Mouse (Mus musculus) intestine, postnatal 0 days (tissue): ENCODE measurements at regions not wholly inside any gene's neighbourhood (a gene's known extent, or its start where the extent isn't known, plus 50 kb on each side); places are given as distances from the start of the nearest gene placed in this dataset.

ENCODE experiments used
- ATAC-seq: fragments of 200-750 bp; cut with Nextera tagmentation; 2 replicates; pipeline ENCODE4 v1.8.0; 2017; ENCODE audit warnings: mild to moderate bottlenecking, moderate TSS enrichment, moderate library complexity
- H3K27ac ChIP-seq: fragments of 300-500 bp; sonication (generic); 2 replicates; pipeline ENCODE4 v1.5.1; 2014; ENCODE audit warnings: mild to moderate bottlenecking, low read depth, low read length, moderate library complexity
- H3K27me3 ChIP-seq: fragments of 300-500 bp; sonication (generic); replicated peaks from 2 replicates; pipeline ENCODE4 v1.6.1; 2014; ENCODE audit warnings: low read length, mixed read lengths; ENCODE audit not compliant: control insufficient read depth, insufficient read depth
- H3K36me3 ChIP-seq: fragments of 300-500 bp; sonication (generic); 2 replicates; pipeline ENCODE4 v1.6.1; 2014; ENCODE audit warnings: mild to moderate bottlenecking, moderate library complexity; ENCODE audit not compliant: control insufficient read depth, insufficient read depth
- H3K4me1 ChIP-seq: fragments of 300-500 bp; sonication (generic); replicated peaks from 2 replicates; pipeline ENCODE4 v1.6.1; 2014; ENCODE audit warnings: antibody characterized with exemption, low read length, mixed read lengths; ENCODE audit not compliant: control insufficient read depth, insufficient read depth
- H3K4me2 ChIP-seq: fragments of 300-500 bp; sonication (generic); replicated peaks from 2 replicates; pipeline ENCODE4 v1.6.1; 2014; ENCODE audit warnings: low read depth, mild to moderate bottlenecking, moderate library complexity
- H3K4me3 ChIP-seq: fragments of 300-500 bp; sonication (generic); 2 replicates; pipeline ENCODE4 v1.5.1; 2014; ENCODE audit warnings: low read depth, low read length
- H3K9ac ChIP-seq: fragments of 300-500 bp; sonication (generic); 2 replicates; pipeline ENCODE4 v1.6.1; 2014; ENCODE audit warnings: mild to moderate bottlenecking, low read depth, low read length
- H3K9me3 ChIP-seq: fragments of 300-500 bp; sonication (generic); 2 replicates; pipeline ENCODE4 v1.6.1; 2016; ENCODE audit warnings: mixed run types; ENCODE audit not compliant: control insufficient read depth
- CTCF ChIP-seq: sonication (generic); IDR thresholded peaks from 2 replicates; pipeline ENCODE4 v1.5.1; 2016; ENCODE audit warnings: low read depth, mild to moderate bottlenecking, control low read depth, antibody characterized with exemption, moderate library complexity
- WGBS: fragments of 180-500 bp; shearing (Covaris S2); extraction: QIAGEN DNeasy Blood & Tissue Kit; methylation state at CpG from one replicate; pipeline ENCODE4 v1.1.7; 2014; 5-methylcytosine and 5-hydroxymethylcytosine counted together

DNA sequence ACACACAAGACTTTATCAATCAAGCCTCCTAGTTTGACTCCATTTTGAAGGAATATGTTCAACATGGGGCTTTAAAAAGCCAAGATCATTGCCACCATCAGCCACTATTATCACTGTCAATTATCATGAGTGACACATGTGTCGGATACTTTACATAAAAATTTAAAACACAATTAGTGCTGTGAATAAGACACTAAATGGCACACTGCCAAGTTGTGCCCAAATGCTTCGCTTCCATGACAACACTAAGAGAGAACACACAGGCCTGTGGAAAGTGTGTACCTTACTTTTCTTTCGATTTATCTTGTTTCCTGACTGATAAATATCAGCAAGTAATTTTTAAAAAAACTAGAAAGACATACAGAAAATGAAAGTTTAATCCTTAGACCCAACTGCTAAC is 166.5 kb upstream of the Ptbp2 start:
- no peaks in the 10 kb centered on the region for H3K36me3 ChIP-seq
- no peaks in the 10 kb centered on the region for H3K4me1 ChIP-seq
- H3K4me2 ChIP-seq, result no peak overlapping the region
- H3K9me3 ChIP-seq, result no peaks in the 10 kb centered on the region
- WGBS, result 78% methylated on average over 3 of the region's 3 CpGs
- no peaks in the 10 kb centered on the region for H3K27me3 ChIP-seq
- no peak overlapping the region for H3K9ac ChIP-seq
- ATAC-seq, result no peak
- no peak overlapping the region for H3K4me3 ChIP-seq
- TF ChIP-seq CTCF, result no peak
- H3K27ac ChIP-seq, result no peak overlapping the region

DNA sequence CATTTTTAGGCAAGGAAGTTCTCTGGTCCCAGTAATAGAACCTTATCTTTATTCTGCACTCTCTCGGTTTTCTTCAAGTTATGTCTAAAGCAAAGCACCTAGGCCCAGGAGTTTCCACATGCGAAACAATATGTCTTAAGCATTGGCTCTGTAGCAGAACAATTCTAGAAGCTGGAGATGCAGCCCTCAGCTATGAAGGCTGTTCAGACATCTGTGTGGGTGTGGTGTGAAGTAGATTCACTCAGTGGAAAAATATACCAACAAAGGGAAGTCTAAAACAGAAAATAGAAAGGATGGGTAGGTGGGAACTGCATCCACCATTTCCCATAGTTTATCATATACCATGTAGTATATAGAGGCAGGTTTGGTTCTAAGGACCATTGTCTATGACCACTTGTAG is 165.8 kb upstream of the Ptbp2 start:
- Histone ChIP-seq H3K27me3 (no peaks in the 10 kb centered on the region), H3K9me3 (no peaks in the 10 kb centered on the region), H3K36me3 (no peaks in the 10 kb centered on the region), H3K4me3 (no peak overlapping the region), H3K4me1 (no peaks in the 10 kb centered on the region), H3K27ac (no peak overlapping the region), H3K4me2 (no peak overlapping the region), H3K9ac (no peak overlapping the region)
- no peak for ATAC-seq
- no peak for TF ChIP-seq CTCF
- 80% methylated on average over 2 of the region's 2 CpGs for WGBS

- Histone ChIP-seq H3K4me2 (peak overlapping the region; percentile 40), H3K9ac (no peak overlapping the region), H3K36me3 (no peaks in the 10 kb centered on the region), H3K4me1 (no peaks in the 10 kb centered on the region), H3K27me3 (no peaks in the 10 kb centered on the region), H3K4me3 (no peak overlapping the region), H3K27ac (no peak overlapping the region), H3K9me3 (no peaks in the 10 kb centered on the region)
- TF ChIP-seq CTCF, result no peak
- 22% methylated on average over 7 of the region's 7 CpGs for WGBS
- no peak for ATAC-seq
Measured at GRCm38 (mm10) chr3:119949620-119950019, 165.4 kb upstream of the Ptbp2 start.

GRCm38 (mm10) chr3:119949041-119949470 is 164.8 kb upstream of the Ptbp2 start:
- WGBS, result 7% methylated on average over 17 of the region's 17 CpGs
- 0 out of 2 replicates have a peak, but pooled peaks have one; percentile 25 for ATAC-seq
- no peaks in the 10 kb centered on the region for H3K27me3 ChIP-seq
- peak overlapping the region; percentile 40 for H3K4me2 ChIP-seq
- no peaks in the 10 kb centered on the region for H3K36me3 ChIP-seq
- H3K9me3 ChIP-seq, result no peaks in the 10 kb centered on the region
- no peak overlapping the region for H3K27ac ChIP-seq
- H3K4me3 ChIP-seq, result no peak overlapping the region
- no peaks in the 10 kb centered on the region for H3K4me1 ChIP-seq
- no peak overlapping the region for H3K9ac ChIP-seq
- no peak for TF ChIP-seq CTCF

- WGBS, result 81% methylated on average over 4 of the region's 4 CpGs
- H3K9me3 ChIP-seq, result no peaks in the 10 kb centered on the region
- ATAC-seq, result no peak
- no peaks in the 10 kb centered on the region for H3K27me3 ChIP-seq
- no peak overlapping the region for H3K4me2 ChIP-seq
- H3K4me1 ChIP-seq, result no peaks in the 10 kb centered on the region
- TF ChIP-seq CTCF, result no peak
- H3K9ac ChIP-seq, result no peak overlapping the region
- H3K36me3 ChIP-seq, result no peaks in the 10 kb centered on the region
- no peak overlapping the region for H3K4me3 ChIP-seq
- H3K27ac ChIP-seq, result no peak overlapping the region
Measured at GRCm38 (mm10) chr3:119947126-119947525, 162.9 kb upstream of the Ptbp2 start.

DNA sequence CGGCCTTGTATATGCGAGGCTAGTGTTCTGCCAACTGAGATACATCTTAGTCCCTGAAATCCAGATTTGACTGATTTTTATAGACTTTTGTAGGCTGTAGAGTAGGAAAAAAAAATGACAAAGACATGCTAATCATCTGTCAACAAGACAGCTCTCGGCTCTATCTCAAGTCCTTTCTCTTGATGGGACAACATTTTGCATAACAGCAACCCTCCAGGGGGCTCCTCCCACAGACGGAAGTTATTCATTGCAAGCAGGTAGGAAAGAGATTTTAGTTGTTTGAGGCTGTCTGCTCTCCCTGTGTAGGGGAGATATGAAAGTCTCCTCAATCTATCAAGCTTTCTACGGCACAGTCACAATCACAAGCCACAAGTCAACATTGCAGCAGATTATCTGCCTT is 159.8 kb upstream of the Ptbp2 start:
- H3K27ac ChIP-seq, result no peak overlapping the region
- H3K4me1 ChIP-seq, result no peaks in the 10 kb centered on the region
- H3K27me3 ChIP-seq, result no peaks in the 10 kb centered on the region
- no peak overlapping the region for H3K9ac ChIP-seq
- no peaks in the 10 kb centered on the region for H3K9me3 ChIP-seq
- TF ChIP-seq CTCF, result no peak
- H3K4me3 ChIP-seq, result no peak overlapping the region
- H3K4me2 ChIP-seq, result no peak overlapping the region
- WGBS, result 62% methylated on average over 5 of the region's 5 CpGs
- ATAC-seq, result no peak
- H3K36me3 ChIP-seq, result no peaks in the 10 kb centered on the region

DNA sequence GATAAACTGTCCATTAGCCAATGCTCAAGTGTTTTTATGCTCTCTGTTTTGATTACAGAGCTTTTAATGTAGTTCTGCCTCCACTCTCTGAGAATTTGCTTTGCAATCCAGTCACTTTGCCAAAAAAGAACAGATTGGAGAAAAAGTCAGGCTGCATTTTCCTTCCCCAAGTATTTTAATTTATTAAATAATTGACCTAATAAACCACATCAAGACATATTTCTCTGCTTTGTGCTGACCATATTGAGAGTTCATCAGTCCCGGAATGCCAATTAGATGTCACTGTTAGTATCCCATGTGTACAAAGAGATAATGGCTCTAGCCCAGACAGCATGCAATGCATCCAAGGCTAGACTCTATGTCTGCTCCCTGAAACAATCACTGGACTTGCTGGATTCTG is 154.8 kb upstream of the Ptbp2 start:
- H3K9ac ChIP-seq, result no peak overlapping the region
- H3K4me1 ChIP-seq, result no peaks in the 10 kb centered on the region
- H3K27ac ChIP-seq, result no peak overlapping the region
- no peaks in the 10 kb centered on the region for H3K27me3 ChIP-seq
- TF ChIP-seq CTCF, result no peak
- ATAC-seq, result no peak
- H3K4me2 ChIP-seq, result no peak overlapping the region
- no peaks in the 10 kb centered on the region for H3K36me3 ChIP-seq
- 68% methylated on average over 1 of the region's 1 CpGs for WGBS
- no peak overlapping the region for H3K4me3 ChIP-seq
- no peaks in the 10 kb centered on the region for H3K9me3 ChIP-seq
